Mouse (Mus musculus) embryonic facial prominence, embryonic 13.5 days (tissue): ENCODE measurements around the gene Mex3a. TPM values are rescaled to one million over a fixed set of nuclear protein-coding genes. Genes with fewer than 3 reads are reported as not detected.

Source experiments
- ATAC-seq: fragments of 200-750 bp; cut with Nextera tagmentation; 2 replicates; pipeline ENCODE4 v1.8.0; 2017; ENCODE audit warnings: low read depth; ENCODE audit not compliant: insufficient number of reproducible peaks, insufficient read depth, low FRiP score, low TSS enrichment
- H3K27ac ChIP-seq: fragments of 300-500 bp; sonication (generic); 2 replicates; pipeline ENCODE4 v1.5.1; 2015; ENCODE audit warnings: moderate library complexity, mild to moderate bottlenecking, inconsistent platforms
- H3K27me3 ChIP-seq: fragments of 300-500 bp; sonication (generic); 2 replicates; pipeline ENCODE4 v1.6.1; 2015; ENCODE audit warnings: mild to moderate bottlenecking, inconsistent platforms
- H3K36me3 ChIP-seq: fragments of 300-500 bp; sonication (generic); 2 replicates; pipeline ENCODE4 v1.6.1; 2015; ENCODE audit warnings: mild to moderate bottlenecking, inconsistent platforms
- H3K4me1 ChIP-seq: fragments of 300-500 bp; sonication (generic); 2 replicates; pipeline ENCODE4 v1.6.1; 2015; ENCODE audit warnings: inconsistent platforms
- H3K4me2 ChIP-seq: fragments of 300-500 bp; sonication (generic); 2 replicates; pipeline ENCODE4 v1.6.1; 2015; ENCODE audit warnings: moderate library complexity, mild to moderate bottlenecking, inconsistent platforms
- H3K4me3 ChIP-seq: fragments of 300-500 bp; sonication (generic); 2 replicates; pipeline ENCODE4 v1.5.1; 2015; ENCODE audit warnings: mild to moderate bottlenecking, inconsistent platforms
- H3K9ac ChIP-seq: fragments of 300-500 bp; sonication (generic); 2 replicates; pipeline ENCODE4 v1.6.1; 2015; ENCODE audit warnings: mild to moderate bottlenecking, inconsistent platforms
- H3K9me3 ChIP-seq: fragments of 300-500 bp; sonication (generic); 2 replicates; pipeline ENCODE4 v1.6.1; 2016; ENCODE audit warnings: inconsistent platforms
- WGBS: fragments of 180-500 bp; shearing (Covaris S2); methylation state at CpG from one replicate; pipeline ENCODE4 v1.1.7; 2015; ENCODE audit warnings: mixed read lengths; 5-methylcytosine and 5-hydroxymethylcytosine counted together
- polyA plus RNA-seq: library from polyadenylated mRNA; unstranded; fragments of >200 nt; fragmentation: Nextera tagmentation; extraction: Ambion mirVana; gene quantifications from 2 replicates; pipeline ENCODE4 v1.2.1, GENCODE M21; 2015

Gene Mex3a
- polyA plus RNA-seq, 1 experiment from 2014 or later = 33.4 TPM

- Histone ChIP-seq H3K4me3 (peak overlapping the region; percentile 73), H3K27ac (no peak overlapping the region), H3K9ac (peak overlapping the region; percentile 82; the same call in 1 of the 2 replicates), H3K4me2 (peak overlapping the region; percentile 81), H3K4me1 (peaks cover 29% of the 10 kb centered on the region), H3K36me3 (peaks cover 18% of the 10 kb centered on the region), H3K27me3 (no peaks in the 10 kb centered on the region), H3K9me3 (no peaks in the 10 kb centered on the region)
- WGBS = 78% methylated on average over 4 of the region's 4 CpGs
- no peak for ATAC-seq
Measured at GRCm38 (mm10) chr3:88551586-88551985, 19.4 kb downstream of the Mex3a start.

GRCm38 (mm10) chr3:88552082-88552645 is 20.0 kb downstream of the Mex3a start:
- Histone ChIP-seq H3K4me1 (peaks cover 29% of the 10 kb centered on the region), H3K9ac (peak overlapping the region; percentile 82), H3K9me3 (no peaks in the 10 kb centered on the region), H3K4me3 (peak overlapping the region; percentile 73), H3K27ac (peak overlapping the region; percentile 96), H3K27me3 (no peaks in the 10 kb centered on the region), H3K36me3 (peaks cover 24% of the 10 kb centered on the region), H3K4me2 (peak overlapping the region; percentile 81)
- ATAC-seq = no peak
- 19% methylated on average over 16 of the region's 16 CpGs for WGBS

DNA sequence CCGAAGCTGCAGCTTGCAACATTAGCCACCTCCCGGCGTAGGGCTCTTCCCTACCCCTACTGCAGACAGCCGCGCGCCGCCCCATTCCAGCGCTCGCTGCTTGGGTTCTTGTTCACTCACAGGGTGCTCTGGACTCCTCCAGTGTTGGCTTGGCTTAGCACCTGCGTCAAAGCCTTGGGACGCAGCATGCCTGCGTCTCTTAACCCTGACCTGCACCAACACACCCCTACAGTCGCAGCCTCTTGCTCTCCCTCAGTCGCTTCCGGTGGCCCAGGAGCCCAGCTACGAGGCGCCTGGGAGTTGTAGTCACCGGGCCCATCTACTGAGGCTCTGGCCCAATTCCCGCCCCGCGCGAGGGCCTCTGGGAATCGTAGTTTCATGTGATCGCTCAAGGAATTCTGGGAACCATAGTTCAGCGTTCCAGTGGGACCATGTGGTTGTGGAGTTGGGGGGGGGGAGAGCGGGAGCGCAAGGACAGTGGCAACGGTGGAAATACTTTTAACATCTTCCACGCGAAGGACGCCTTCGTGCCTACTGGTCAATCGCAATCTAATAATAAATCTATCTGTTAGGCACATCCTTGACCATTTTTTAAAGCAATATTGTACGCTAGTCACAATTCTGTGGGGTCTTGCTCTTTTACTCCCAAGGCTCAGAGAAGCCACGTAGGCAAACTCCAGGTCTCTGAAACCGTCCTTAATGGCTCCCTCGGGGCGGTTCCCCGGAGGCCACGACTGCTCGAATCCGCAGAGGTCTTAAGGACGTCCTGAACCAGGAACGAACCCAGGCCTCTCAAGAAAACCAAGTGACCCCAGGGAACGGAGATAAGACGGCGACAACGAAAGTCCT is 20.7 kb downstream of the Mex3a start, which contains the start of gene Lamtor2:
Gene Lamtor2, minus strand, starts transcription at position 399 of the 849 bp plus-strand sequence.
- Histone ChIP-seq H3K27me3 (no peaks in the 10 kb centered on the region), H3K4me1 (peaks cover 29% of the 10 kb centered on the region), H3K27ac (peak within 1 kb of the TSS; percentile 96), H3K9ac (peak within 1 kb of the TSS; percentile 91), H3K36me3 (peaks cover 30% of the 10 kb centered on the region), H3K9me3 (no peaks in the 10 kb centered on the region), H3K4me3 (peak within 1 kb of the TSS; percentile 73), H3K4me2 (peak within 1 kb of the TSS; percentile 81)
- under 1% methylated on average over 48 of the region's 48 CpGs for WGBS
- ATAC-seq = peak; percentile 87

GRCm38 (mm10) chr3:88553525-88553879 is 21.3 kb downstream of the Mex3a start, which contains the start of gene Ubqln4:
TSS of gene Ubqln4 (plus strand) at chr3:88553758.
- WGBS = under 1% methylated on average over 31 of the region's 37 CpGs
- peak; percentile 87 for ATAC-seq
- Histone ChIP-seq H3K9ac (peak within 1 kb of the TSS; percentile 91), H3K4me2 (peak within 1 kb of the TSS; percentile 81), H3K9me3 (no peaks in the 10 kb centered on the region), H3K27me3 (no peaks in the 10 kb centered on the region), H3K4me1 (peaks cover 26% of the 10 kb centered on the region), H3K36me3 (peaks cover 34% of the 10 kb centered on the region), H3K4me3 (peak within 1 kb of the TSS; percentile 73), H3K27ac (peak within 1 kb of the TSS; percentile 96)

GRCm38 (mm10) chr3:88553880-88554586 is 21.8 kb downstream of the Mex3a start:
- Histone ChIP-seq H3K9ac (peak overlapping the region; percentile 91), H3K4me2 (peak overlapping the region; percentile 81), H3K4me3 (peak overlapping the region; percentile 73), H3K27me3 (no peaks in the 10 kb centered on the region), H3K36me3 (peaks cover 36% of the 10 kb centered on the region), H3K9me3 (no peaks in the 10 kb centered on the region), H3K4me1 (peaks cover 26% of the 10 kb centered on the region), H3K27ac (peak overlapping the region; percentile 96)
- WGBS = under 1% methylated on average over 41 of the region's 41 CpGs
- ATAC-seq = no peak; the same call in 1 of the 2 replicates

DNA sequence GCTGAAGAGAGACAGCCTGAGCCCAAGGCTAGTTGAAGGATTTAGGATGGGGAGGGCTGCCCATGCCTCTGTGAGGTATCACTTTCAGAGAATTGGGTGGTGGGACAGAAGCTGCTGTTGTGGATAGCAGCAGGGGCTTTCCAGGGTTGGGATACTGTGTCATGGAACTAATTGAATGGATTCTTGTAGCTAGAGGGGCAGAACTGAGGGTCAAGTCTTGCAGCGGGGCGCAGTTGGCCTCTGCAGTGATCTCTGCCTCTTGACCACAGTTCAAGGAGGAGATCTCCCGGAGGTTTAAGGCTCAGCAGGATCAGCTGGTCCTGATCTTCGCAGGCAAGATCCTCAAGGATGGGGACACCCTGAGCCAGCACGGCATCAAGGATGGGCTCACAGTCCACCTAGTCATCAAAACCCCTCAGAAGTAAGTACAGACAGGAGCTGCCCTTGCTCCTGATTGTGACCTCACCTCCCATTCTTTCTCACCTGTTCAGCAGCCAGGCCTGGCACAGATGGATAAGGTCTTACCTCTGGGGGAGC is 22.9 kb downstream of the Mex3a start:
- Histone ChIP-seq H3K4me2 (peak overlapping the region; percentile 81), H3K27ac (no peak overlapping the region), H3K9me3 (no peaks in the 10 kb centered on the region), H3K4me3 (no peak overlapping the region), H3K36me3 (peaks cover 47% of the 10 kb centered on the region), H3K9ac (peak overlapping the region; percentile 46; the same call in 1 of the 2 replicates), H3K27me3 (no peaks in the 10 kb centered on the region), H3K4me1 (peaks cover 26% of the 10 kb centered on the region)
- no peak for ATAC-seq
- 81% methylated on average over 5 of the region's 5 CpGs for WGBS

DNA sequence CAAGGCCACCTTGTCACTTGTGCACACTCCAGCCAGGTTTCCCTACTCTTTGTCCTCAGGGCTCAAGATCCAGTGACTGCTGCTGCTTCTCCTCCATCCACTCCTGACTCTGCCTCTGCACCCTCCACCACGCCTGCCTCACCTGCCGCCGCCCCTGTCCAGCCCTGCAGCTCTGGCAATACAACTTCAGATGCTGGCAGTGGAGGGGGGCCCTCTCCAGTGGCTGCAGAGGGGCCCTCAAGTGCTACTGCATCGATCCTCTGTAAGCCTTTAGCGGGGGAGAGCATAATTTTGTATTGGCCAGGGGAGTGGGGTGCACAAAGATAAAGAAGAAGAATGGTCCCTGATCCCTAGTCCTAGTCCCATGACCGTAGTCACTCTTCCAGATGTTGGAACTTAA is 23.5 kb downstream of the Mex3a start:
- ATAC-seq = no peak
- Histone ChIP-seq H3K27ac (no peak overlapping the region), H3K27me3 (no peaks in the 10 kb centered on the region), H3K4me2 (no peak overlapping the region), H3K36me3 (peaks cover 53% of the 10 kb centered on the region), H3K4me1 (peaks cover 26% of the 10 kb centered on the region), H3K9ac (peak overlapping the region; percentile 46; the same call in 1 of the 2 replicates), H3K9me3 (no peaks in the 10 kb centered on the region), H3K4me3 (no peak overlapping the region)
- WGBS = 95% methylated on average over 6 of the region's 6 CpGs

DNA sequence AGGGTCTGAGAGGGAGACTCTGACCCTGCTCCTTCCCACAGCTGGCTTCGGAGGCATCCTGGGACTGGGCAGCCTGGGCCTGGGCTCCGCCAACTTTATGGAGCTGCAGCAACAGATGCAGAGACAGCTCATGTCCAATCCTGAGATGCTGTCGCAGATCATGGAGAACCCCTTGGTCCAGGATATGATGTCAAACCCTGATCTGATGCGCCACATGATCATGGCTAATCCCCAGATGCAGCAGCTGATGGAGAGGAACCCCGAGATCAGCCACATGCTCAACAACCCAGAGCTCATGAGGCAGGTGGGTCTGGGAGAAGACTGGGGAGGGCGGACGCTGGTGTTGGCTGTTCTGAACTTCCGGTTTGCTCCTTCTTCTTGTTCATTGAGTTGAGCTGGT is 24.4 kb downstream of the Mex3a start:
- Histone ChIP-seq H3K9ac (no peak overlapping the region), H3K4me2 (no peak overlapping the region), H3K9me3 (no peaks in the 10 kb centered on the region), H3K27me3 (no peaks in the 10 kb centered on the region), H3K4me3 (no peak overlapping the region), H3K4me1 (peaks cover 22% of the 10 kb centered on the region), H3K27ac (no peak overlapping the region), H3K36me3 (peaks cover 62% of the 10 kb centered on the region)
- WGBS = 95% methylated on average over 8 of the region's 8 CpGs
- ATAC-seq = no peak

GRCm38 (mm10) chr3:88559596-88559995 is 27.4 kb downstream of the Mex3a start:
- no peak overlapping the region for H3K27ac ChIP-seq
- H3K4me1 ChIP-seq = peaks cover 12% of the 10 kb centered on the region
- no peak overlapping the region for H3K4me3 ChIP-seq
- H3K9ac ChIP-seq = no peak overlapping the region
- WGBS = 93% methylated on average over 9 of the region's 9 CpGs
- ATAC-seq = no peak
- no peak overlapping the region for H3K4me2 ChIP-seq
- H3K27me3 ChIP-seq = no peaks in the 10 kb centered on the region
- H3K9me3 ChIP-seq = no peaks in the 10 kb centered on the region
- peaks cover 92% of the 10 kb centered on the region for H3K36me3 ChIP-seq

DNA sequence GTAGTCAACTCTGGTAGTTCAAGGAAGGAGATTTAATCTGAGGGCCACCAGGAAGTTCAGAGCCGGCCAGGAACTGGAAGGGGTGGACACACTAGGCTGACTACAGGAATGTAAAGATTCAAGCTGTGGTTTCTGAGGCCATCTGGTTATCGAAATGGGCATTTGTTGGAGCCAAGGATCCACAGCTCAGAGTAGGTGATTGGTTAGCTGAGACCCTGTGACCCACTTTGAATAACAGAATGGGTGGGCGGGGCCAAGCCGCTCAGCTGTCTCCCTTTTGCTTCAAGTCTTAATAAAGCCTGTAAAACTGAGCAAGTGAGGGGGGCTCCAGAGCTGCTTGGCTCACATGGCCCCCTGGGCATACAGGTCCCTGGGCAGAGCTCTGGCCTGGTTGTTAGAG is 29.8 kb downstream of the Mex3a start:
- 77% methylated on average over 4 of the region's 4 CpGs for WGBS
- ATAC-seq = no peak

DNA sequence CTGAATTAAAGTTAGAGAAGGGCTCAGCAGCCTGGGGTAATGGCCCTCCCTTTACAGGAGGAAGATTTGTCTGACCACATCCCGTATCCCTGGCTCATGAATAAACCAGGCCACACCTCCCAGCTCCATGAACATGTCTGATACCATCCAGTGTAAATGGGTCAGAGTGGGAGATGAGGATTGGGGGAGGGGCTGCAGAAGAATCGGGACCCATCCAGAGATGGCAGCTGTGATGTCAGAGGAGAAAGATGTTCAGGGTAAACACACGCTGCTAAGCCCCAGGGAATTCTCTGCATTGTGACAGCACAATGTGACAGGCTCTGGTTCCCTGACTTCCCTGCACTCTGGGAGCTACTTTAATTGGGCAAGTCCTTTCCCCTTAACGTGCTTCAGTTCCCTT is 31.2 kb downstream of the Mex3a start:
- ATAC-seq = no peak

More for the DNA sequence above, 29.8 kb downstream of the Mex3a start:
- H3K4me3 ChIP-seq = no peak overlapping the region
- no peak overlapping the region for H3K4me2 ChIP-seq
- no peak overlapping the region for H3K9ac ChIP-seq
- no peak overlapping the region for H3K27ac ChIP-seq
- H3K9me3 ChIP-seq = no peaks in the 10 kb centered on the region
- H3K27me3 ChIP-seq = no peaks in the 10 kb centered on the region
- no peaks in the 10 kb centered on the region for H3K4me1 ChIP-seq
- peaks cover 98% of the 10 kb centered on the region for H3K36me3 ChIP-seq

More for the DNA sequence above, 31.2 kb downstream of the Mex3a start:
- Histone ChIP-seq H3K9me3 (no peaks in the 10 kb centered on the region), H3K27ac (no peak overlapping the region), H3K27me3 (no peaks in the 10 kb centered on the region), H3K4me2 (no peak overlapping the region), H3K4me1 (no peaks in the 10 kb centered on the region), H3K4me3 (no peak overlapping the region), H3K9ac (no peak overlapping the region), H3K36me3 (peaks cover 100% of the 10 kb centered on the region)
- WGBS = 72% methylated on average over 4 of the region's 4 CpGs
